Mouse (Mus musculus) forebrain, embryonic 15.5 days (tissue): Measurements from ENCODE around the gene Ebf1. TPM values are rescaled to one million over a fixed set of nuclear protein-coding genes. Genes with fewer than 3 reads are reported as not detected.

ENCODE experiments used
- ATAC-seq: fragments of 200-750 bp; cut with Nextera tagmentation; replicated peaks from 2 replicates; pipeline ENCODE4 v1.8.0; 2017; ENCODE audit warnings: mild to moderate bottlenecking, moderate TSS enrichment, moderate library complexity
- H3K27ac ChIP-seq: fragments of 300-500 bp; sonication (generic); replicated peaks from 2 replicates; pipeline ENCODE4 v1.5.1; 2015; ENCODE audit warnings: mild to moderate bottlenecking, inconsistent platforms
- H3K27me3 ChIP-seq: fragments of 300-500 bp; sonication (generic); 2 replicates; pipeline ENCODE4 v1.6.1; 2015; ENCODE audit warnings: inconsistent platforms
- H3K36me3 ChIP-seq: fragments of 300-500 bp; sonication (generic); 2 replicates; pipeline ENCODE4 v1.6.1; 2015; ENCODE audit warnings: mild to moderate bottlenecking, inconsistent platforms
- H3K4me1 ChIP-seq: fragments of 300-500 bp; sonication (generic); 2 replicates; pipeline ENCODE4 v1.6.1; 2015; ENCODE audit warnings: inconsistent platforms
- H3K4me2 ChIP-seq: fragments of 300-500 bp; sonication (generic); replicated peaks from 2 replicates; pipeline ENCODE4 v1.6.1; 2015; ENCODE audit warnings: mild to moderate bottlenecking, inconsistent platforms
- H3K4me3 ChIP-seq: fragments of 300-500 bp; sonication (generic); 2 replicates; pipeline ENCODE4 v1.5.1; 2015; ENCODE audit warnings: mild to moderate bottlenecking, inconsistent platforms
- H3K9ac ChIP-seq: fragments of 300-500 bp; sonication (generic); replicated peaks from 2 replicates; pipeline ENCODE4 v1.6.1; 2015; ENCODE audit warnings: mild to moderate bottlenecking, inconsistent platforms
- H3K9me3 ChIP-seq: fragments of 300-500 bp; sonication (generic); 2 replicates; pipeline ENCODE4 v1.6.1; 2016; ENCODE audit warnings: inconsistent platforms
- WGBS: fragments of 180-500 bp; shearing (Covaris S2); methylation state at CpG from one replicate; pipeline ENCODE4 v1.1.7; 2015; ENCODE audit warnings: mixed read lengths; 5-methylcytosine and 5-hydroxymethylcytosine counted together
- polyA plus RNA-seq: library from polyadenylated mRNA; unstranded; fragments of >200 nt; fragmentation: Nextera tagmentation; extraction: Ambion mirVana; gene quantifications from 2 replicates; pipeline ENCODE4 v1.2.1, GENCODE M21; 2015

The Ebf1 gene
- polyA plus RNA-seq, 1 experiment from 2014 or later = 35.6 TPM

DNA sequence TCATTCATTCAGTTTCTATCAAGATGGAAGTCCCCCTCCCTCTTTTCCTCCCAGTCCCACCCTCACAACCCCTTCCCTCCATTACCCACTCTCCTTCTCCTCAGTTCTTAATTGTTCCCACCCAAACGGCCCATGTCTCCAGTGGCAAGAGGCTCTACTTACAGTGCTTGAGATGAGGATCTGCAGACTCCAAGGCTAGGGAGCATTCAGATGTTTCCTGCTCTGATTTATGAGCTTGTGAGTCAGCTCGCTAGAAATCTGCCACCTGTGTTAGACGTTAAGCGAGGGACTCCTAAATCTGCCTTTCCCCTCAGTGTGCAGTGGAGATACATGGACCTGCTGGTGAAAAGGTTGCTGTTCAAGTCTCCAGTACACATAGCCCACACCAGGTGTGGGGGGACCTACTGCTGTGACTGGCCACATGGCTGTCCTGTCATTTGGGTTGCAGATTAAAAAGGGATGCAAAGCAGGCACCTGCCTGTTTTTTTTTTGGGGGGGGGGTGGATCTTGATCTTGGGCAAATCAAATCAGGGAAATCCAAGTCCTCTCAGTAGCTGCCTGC, 21.2 kb downstream of the Ebf1 start:
- H3K27me3 ChIP-seq = peaks cover 29% of the 10 kb centered on the region
- H3K9ac ChIP-seq = no peak overlapping the region
- H3K4me1 ChIP-seq = peaks cover 13% of the 10 kb centered on the region
- ATAC-seq = no peak
- H3K4me2 ChIP-seq = no peak overlapping the region
- H3K4me3 ChIP-seq = no peak overlapping the region
- no peak overlapping the region for H3K27ac ChIP-seq
- H3K36me3 ChIP-seq = no peaks in the 10 kb centered on the region
- no peaks in the 10 kb centered on the region for H3K9me3 ChIP-seq
- WGBS = 81% methylated on average over 4 of the region's 4 CpGs

DNA sequence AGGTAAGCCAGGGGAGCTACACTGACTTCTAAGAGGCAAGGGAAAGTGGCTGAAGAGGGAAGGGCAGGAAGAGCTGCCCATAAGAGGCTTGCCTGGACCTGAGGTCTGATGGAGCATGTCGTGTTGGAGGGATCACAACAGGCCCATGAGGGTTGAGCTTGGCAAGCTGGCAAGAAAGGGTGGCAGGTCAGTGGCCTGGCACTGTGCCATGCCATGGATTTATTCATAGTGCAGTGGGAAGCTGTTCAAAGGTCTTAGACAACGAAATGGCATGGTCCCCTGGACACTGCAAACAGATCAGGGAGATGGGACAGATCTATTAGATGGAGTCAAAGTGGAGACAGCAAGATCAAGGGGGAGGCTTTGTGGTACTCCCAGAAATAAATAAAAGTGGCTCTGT, 24.4 kb downstream of the Ebf1 start:
- Histone ChIP-seq H3K27me3 (peaks cover 49% of the 10 kb centered on the region), H3K9me3 (no peaks in the 10 kb centered on the region), H3K27ac (no peak overlapping the region), H3K4me1 (peaks cover 6% of the 10 kb centered on the region; the same call in 1 of the 2 replicates), H3K4me2 (no peak overlapping the region), H3K36me3 (no peaks in the 10 kb centered on the region), H3K4me3 (no peak overlapping the region), H3K9ac (no peak overlapping the region)
- WGBS = 64% methylated on average over 2 of the region's 2 CpGs
- no peak for ATAC-seq

- no peak overlapping the region for H3K4me2 ChIP-seq
- no peaks in the 10 kb centered on the region for H3K36me3 ChIP-seq
- 15% methylated on average over 8 of the region's 8 CpGs for WGBS
- no peak overlapping the region for H3K4me3 ChIP-seq
- H3K9me3 ChIP-seq = no peaks in the 10 kb centered on the region
- peaks cover 16% of the 10 kb centered on the region; the same call in 1 of the 2 replicates for H3K4me1 ChIP-seq
- H3K9ac ChIP-seq = no peak overlapping the region
- peaks cover 45% of the 10 kb centered on the region for H3K27me3 ChIP-seq
- H3K27ac ChIP-seq = no peak overlapping the region
- ATAC-seq = no peak
Measured at GRCm38 (mm10) chr11:44654340-44655019, 37.4 kb downstream of the Ebf1 start.

- Histone ChIP-seq H3K27ac (no peak overlapping the region), H3K27me3 (peaks cover 48% of the 10 kb centered on the region), H3K9me3 (no peaks in the 10 kb centered on the region), H3K9ac (no peak overlapping the region), H3K4me1 (peaks cover 16% of the 10 kb centered on the region; the same call in 1 of the 2 replicates), H3K4me3 (no peak overlapping the region), H3K4me2 (no peak overlapping the region), H3K36me3 (no peaks in the 10 kb centered on the region)
- WGBS = 29% methylated on average over 5 of the region's 5 CpGs
- ATAC-seq = no peak
Measured at GRCm38 (mm10) chr11:44655468-44655867, 38.4 kb downstream of the Ebf1 start.

DNA sequence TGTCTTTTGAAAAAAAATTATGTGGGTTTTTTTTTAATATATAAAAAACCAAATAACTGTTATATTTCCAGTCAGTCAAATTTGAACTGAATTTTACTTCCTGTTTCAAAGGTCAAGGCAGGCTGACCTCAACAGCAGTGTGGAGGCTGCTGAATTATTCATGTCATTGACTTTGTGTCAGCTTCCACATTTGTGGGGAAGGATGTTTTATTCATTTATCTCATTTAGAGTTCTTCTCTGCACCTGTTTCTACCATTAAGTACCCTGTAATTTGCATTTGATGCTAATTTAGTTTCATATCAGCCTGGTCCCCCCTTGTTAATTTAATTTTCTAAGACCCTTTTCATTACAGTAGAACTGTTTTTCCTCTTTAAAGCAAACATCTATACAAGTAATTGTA, 39.8 kb downstream of the Ebf1 start:
- Histone ChIP-seq H3K4me3 (no peak overlapping the region), H3K27me3 (peaks cover 51% of the 10 kb centered on the region), H3K36me3 (no peaks in the 10 kb centered on the region), H3K4me1 (peaks cover 12% of the 10 kb centered on the region; the same call in 1 of the 2 replicates), H3K9me3 (no peaks in the 10 kb centered on the region), H3K9ac (no peak overlapping the region), H3K27ac (no peak overlapping the region), H3K4me2 (no peak overlapping the region)
- no peak for ATAC-seq

DNA sequence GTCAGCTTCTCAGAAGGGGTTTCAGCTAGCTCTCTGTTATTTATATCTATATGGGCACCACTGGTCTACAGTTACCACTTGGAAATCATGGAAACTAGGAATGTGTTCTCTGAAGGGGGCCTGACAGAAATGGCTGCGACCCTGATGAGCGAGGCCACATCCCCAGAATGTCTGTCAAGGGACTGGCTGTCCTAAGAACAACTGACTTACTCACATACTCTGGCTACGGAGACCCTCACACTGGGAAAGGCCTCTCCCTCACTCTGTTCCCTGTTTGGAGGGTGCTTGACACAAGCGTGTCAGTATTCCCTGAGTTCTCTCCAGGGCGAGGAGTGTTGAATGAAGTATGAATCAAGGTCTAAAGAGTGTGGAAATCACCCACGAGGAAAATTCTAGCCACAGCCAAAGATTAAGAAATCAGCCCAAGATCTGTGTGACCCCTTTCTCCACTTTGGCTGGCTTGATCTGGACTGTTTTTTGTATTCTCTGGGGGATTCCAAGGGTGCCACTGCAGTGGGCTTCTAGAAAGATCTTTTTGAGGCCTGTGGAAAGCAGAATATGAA, 40.8 kb downstream of the Ebf1 start:
- Histone ChIP-seq H3K36me3 (no peaks in the 10 kb centered on the region), H3K9me3 (no peaks in the 10 kb centered on the region), H3K4me2 (no peak overlapping the region), H3K27ac (no peak overlapping the region), H3K4me3 (no peak overlapping the region), H3K9ac (no peak overlapping the region), H3K4me1 (peaks cover 12% of the 10 kb centered on the region; the same call in 1 of the 2 replicates), H3K27me3 (peaks cover 51% of the 10 kb centered on the region)
- no peak for ATAC-seq
- 60% methylated on average over 6 of the region's 6 CpGs for WGBS

DNA sequence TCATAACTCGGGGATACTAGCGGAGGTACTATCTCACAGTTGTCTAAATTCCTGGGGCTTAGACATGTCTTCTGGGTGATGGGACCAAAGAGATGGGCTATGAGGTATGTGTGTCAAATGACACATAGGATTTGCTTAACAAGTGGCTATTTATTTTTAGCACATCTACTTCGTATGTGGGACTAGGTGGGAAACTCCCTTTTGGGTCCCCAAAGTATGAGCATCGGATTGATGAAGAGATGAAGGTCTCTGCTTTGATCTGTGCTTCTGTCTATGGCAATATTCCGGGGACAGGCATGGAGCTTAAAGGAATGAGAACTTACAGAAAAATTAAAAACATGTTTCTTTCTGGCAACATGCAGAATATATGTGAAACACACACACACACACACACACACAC, 44.8 kb downstream of the Ebf1 start:
- Histone ChIP-seq H3K9ac (no peak overlapping the region), H3K4me2 (no peak overlapping the region), H3K27me3 (peaks cover 67% of the 10 kb centered on the region), H3K27ac (no peak overlapping the region), H3K36me3 (no peaks in the 10 kb centered on the region), H3K4me1 (peaks cover 21% of the 10 kb centered on the region), H3K4me3 (no peak overlapping the region), H3K9me3 (no peaks in the 10 kb centered on the region)
- no peak for ATAC-seq
- WGBS = 87% methylated on average over 5 of the region's 5 CpGs

DNA sequence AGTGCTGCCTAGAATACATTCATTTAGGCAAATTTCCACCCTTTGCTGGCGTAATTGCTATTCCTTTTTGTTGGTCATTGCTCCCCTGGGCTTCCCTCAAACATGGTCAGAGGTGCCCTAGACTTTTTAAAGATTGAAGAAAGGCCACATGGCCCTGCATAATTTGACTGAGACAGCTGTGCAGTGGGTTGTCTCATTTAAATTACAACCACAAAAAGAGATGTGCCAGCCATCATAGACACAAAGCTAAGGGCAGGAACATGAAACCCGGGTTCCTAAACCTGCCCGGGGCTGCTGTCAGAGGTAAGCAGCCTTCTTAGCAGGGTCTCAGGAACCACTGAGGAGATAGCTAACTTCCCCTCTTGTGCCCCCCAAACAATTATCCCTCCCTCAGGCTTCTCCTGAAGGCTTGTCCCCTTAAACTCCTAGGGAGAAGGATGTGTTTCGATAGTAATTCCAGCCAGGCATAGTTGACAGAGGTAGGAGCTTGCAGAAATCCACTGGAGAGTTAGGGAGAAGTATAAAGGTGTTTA, 46.6 kb downstream of the Ebf1 start:
- Histone ChIP-seq H3K36me3 (no peaks in the 10 kb centered on the region), H3K27me3 (peaks cover 75% of the 10 kb centered on the region), H3K4me3 (no peak overlapping the region), H3K9me3 (no peaks in the 10 kb centered on the region), H3K27ac (no peak overlapping the region), H3K4me1 (peaks cover 9% of the 10 kb centered on the region), H3K9ac (no peak overlapping the region), H3K4me2 (no peak overlapping the region)
- ATAC-seq = no peak
- WGBS = 49% methylated on average over 4 of the region's 4 CpGs

DNA sequence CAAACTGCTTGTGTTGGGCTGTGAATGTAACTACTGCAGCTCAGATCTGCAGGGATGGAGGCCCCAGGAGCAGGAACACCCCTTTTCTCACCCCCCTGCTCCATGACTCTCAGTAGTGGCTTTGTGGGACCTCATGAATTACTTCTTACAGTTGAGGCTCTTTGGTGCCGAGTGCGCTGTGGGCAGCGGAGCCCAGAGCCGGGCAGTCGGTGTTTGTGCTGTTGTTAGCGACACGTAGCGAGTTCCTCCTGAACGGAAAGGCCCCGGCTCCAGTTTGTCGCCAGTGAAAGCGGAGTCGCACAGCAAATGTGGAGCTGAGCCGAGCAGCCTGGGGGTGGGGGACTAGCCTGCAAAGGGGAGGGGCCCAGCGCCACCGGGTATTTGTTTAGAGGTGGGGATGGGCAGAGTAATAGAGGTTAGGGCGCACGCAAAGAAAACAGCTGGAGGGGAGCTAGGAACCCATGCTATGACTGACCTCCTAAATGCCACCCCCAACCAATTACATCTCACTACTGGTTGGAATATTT, 48.1 kb downstream of the Ebf1 start:
- Histone ChIP-seq H3K4me1 (peaks cover 9% of the 10 kb centered on the region), H3K4me3 (peak overlapping the region; percentile 7; the same call in 1 of the 2 replicates), H3K9ac (no peak overlapping the region; the same call in 1 of the 2 replicates), H3K4me2 (peak overlapping the region; percentile 37), H3K9me3 (no peaks in the 10 kb centered on the region), H3K27ac (no peak overlapping the region), H3K36me3 (no peaks in the 10 kb centered on the region), H3K27me3 (peaks cover 71% of the 10 kb centered on the region)
- WGBS = 2% methylated on average over 18 of the region's 18 CpGs
- 0 out of 2 replicates have a peak, but pooled peaks have one; percentile 41 for ATAC-seq

DNA sequence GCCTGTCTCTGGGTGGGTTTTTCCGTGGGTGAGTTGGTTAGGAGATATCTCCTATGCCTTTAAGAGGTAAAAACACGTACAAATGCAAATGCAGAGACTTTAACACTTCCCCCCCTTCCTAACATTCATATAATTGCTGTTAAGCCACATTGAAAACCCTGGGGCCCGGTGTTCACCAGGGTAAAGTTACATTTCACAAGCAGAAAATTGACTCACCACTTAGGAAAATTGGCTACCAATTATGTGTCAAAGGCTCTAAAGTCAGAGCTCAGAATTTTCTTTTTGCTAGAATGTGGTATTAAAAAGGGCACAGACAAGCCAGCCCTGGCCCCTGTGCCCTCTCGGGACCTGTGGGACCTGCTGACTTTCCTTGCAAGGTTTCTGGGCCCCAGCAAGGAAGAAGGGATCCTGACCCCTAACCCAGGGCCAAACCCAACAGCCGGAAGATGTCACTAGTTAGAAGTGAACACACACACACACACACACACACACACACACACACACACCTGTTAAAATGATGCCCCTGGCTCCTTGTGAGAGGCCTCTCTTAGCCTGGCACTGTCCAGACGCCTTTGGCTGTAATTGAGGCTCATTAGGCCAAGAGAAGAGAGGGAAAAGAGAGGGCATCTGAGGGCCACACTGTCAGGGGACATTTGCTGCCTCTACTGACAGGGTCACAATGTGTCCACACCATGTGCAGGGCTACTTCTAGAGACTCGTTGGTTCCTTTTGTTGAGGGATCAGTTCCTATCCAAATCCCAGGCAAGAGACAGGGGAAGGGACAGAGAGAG, 48.8 kb downstream of the Ebf1 start:
- Histone ChIP-seq H3K9ac (no peak overlapping the region), H3K27ac (no peak overlapping the region), H3K4me1 (peaks cover 9% of the 10 kb centered on the region), H3K4me3 (no peak overlapping the region), H3K27me3 (peaks cover 66% of the 10 kb centered on the region), H3K36me3 (no peaks in the 10 kb centered on the region), H3K9me3 (no peaks in the 10 kb centered on the region), H3K4me2 (no peak overlapping the region)
- ATAC-seq = no peak
- WGBS = 35% methylated on average over 7 of the region's 7 CpGs

DNA sequence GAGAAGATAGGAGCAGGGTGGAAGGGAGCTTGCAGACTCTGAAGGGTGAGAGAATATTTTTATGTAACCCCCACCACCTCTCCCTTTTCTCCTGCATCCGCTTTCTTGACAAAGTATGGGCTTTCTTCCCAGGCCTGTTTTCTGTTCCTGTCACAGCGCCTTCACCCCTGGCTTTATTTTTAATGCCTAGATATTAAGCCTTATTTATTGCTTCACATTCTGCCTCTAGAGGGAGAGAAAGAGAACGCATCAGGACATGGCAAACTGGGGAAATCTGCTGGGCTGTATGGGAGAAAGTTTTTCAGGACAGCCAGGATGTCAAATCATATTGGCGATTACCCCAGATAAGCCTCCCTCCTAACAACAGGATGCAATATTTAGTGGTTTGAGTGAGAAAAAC, 49.6 kb downstream of the Ebf1 start:
- Histone ChIP-seq H3K9me3 (no peaks in the 10 kb centered on the region), H3K4me3 (no peak overlapping the region), H3K9ac (no peak overlapping the region), H3K36me3 (no peaks in the 10 kb centered on the region), H3K4me1 (peaks cover 9% of the 10 kb centered on the region), H3K27me3 (peaks cover 58% of the 10 kb centered on the region), H3K27ac (no peak overlapping the region), H3K4me2 (no peak overlapping the region)
- WGBS = 59% methylated on average over 4 of the region's 4 CpGs
- ATAC-seq = no peak

- Histone ChIP-seq H3K4me2 (no peak overlapping the region), H3K36me3 (no peaks in the 10 kb centered on the region), H3K4me3 (no peak overlapping the region), H3K9ac (no peak overlapping the region), H3K9me3 (no peaks in the 10 kb centered on the region), H3K4me1 (peaks cover 6% of the 10 kb centered on the region; the same call in 1 of the 2 replicates), H3K27me3 (peaks cover 35% of the 10 kb centered on the region), H3K27ac (no peak overlapping the region)
- 70% methylated on average over 2 of the region's 2 CpGs for WGBS
- ATAC-seq = no peak
Measured at GRCm38 (mm10) chr11:44681306-44681705, 64.2 kb downstream of the Ebf1 start.
